Mouse (Mus musculus): Measurements from ENCODE around the gene Tcf23.

- no peak for TF ChIP-seq POLR2A (IDR thresholded peaks at IDR 0.05; ENCODE audit: control insufficient read depth, low read depth, low read length)
- TF ChIP-seq CTCF (IDR thresholded peaks at IDR 0.05; ENCODE audit: control insufficient read depth, insufficient read depth, insufficient replicate concordance, low read depth, low read length) = no peak
Observed at GRCm38 (mm10) chr5:31024641-31025040, 56.2 kb downstream of the Tcf23 start.
